Mouse (Mus musculus): ENCODE results near the gene Mbnl2.

Gene Mbnl2

DNA sequence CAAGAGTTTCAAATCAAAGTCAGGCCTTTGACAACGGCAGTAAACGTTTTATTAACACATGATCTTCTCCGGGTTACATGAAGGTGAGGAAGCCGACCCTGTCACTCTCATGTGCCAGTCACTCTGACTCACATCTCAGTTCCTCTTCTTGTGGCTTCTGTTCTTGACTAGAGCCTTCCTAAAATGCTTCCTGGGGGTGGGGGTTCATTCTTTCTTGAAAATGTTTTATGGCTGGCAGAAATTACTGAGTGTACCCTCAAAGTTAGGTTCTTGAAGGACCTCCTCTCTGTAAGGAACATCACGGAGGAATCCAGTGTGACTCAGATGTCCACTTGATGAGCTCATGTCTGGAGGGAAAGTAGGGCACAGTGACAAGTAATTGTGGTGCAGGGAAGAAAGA, 50.2 kb downstream of the Mbnl2 start:
- peak; percentile 70 for DNase-seq (ENCODE audit: inconsistent ontology term)

GRCm38 (mm10) chr14:120330454-120330853, 55.0 kb downstream of the Mbnl2 start:
- peak; percentile 87 for DNase-seq (ENCODE audit: inconsistent ontology term)

DNA sequence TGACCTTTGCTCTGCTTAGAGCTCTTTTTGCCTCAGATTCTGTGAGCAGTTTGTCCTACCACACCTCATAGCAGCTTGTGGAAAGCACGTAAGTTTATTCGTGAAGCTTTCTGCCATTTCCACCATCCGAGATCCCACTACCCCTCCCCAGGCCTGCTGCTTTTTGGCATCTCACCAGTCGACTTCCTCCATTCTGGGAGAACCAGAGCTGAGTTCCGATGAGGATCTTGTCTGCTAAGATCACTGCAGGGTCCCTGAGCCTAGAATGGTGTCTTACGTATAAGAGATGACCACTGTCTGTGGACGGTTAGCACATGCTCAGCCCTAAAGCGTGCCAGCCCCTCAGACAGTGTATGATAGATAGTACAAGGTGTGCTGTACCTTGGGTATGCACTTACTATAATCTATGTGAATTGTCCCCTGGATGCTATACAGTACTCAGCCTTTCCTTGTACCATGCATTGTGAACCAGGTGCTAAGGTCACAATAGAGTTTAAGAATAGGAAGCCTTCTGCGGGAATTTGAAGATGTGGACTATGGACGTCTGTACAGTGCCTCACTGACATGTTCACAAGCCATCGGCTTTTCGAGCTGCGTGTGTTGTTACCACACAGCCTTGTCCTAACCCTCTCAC, 55.5 kb downstream of the Mbnl2 start:
- DNase-seq (ENCODE audit: inconsistent ontology term) = no peak

DNA sequence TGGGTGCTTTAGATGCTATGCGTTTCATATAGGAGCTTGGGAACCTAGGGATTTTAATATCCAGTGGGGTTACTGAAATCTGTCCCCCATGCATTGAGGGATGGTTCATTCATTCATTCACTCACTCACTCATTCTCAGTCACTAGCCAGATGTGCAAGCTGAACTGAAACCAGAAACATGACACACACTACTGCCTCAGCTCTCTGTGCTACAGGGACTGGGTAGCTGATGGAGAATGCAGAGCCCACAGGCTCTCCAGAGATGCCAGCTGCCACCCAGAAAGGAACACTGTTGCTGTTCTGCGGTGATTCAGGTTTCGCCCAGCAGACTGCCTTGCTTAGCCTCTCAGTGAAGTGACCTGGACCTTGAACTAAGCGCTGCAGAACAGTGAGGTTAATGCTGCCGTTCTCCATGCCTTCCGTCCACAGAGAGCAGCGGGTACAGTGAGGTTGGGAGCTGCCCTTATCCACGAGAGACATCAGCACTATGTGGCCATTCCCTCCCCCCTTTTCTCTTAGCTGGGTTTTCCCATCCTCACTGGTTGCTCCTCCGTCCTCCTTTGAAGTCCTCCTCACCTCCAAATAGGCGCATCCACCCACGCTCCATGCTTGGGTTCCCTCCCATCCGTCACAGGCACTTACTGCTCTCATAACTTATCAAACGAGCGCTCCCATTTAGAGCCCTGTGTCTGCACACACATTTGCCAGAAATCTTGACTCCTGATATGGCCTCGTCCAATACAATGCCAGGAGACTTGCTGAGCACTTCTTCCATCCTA, 58.2 kb downstream of the Mbnl2 start:
- no peak for DNase-seq (ENCODE audit: inconsistent ontology term)

DNA sequence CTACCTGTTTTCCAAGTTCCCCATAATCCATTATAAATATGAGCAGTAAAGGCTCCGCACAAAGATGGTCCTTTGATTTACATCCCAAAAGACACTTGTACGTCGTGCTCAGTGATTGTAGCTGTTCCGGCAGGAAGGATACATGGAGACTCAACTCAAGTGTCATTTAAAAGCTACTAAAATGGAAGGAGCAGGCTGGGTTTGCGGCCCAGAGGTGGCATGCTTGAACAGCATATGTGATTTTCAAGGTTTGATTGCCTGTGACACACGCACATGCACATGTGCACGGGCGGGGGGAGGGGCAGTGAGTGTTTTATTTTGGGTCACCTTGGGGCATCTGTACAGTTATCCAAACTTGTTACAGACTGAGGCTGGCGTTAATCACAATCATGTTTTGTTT, 59.9 kb downstream of the Mbnl2 start:
- DNase-seq (ENCODE audit: inconsistent ontology term) = no peak

DNA sequence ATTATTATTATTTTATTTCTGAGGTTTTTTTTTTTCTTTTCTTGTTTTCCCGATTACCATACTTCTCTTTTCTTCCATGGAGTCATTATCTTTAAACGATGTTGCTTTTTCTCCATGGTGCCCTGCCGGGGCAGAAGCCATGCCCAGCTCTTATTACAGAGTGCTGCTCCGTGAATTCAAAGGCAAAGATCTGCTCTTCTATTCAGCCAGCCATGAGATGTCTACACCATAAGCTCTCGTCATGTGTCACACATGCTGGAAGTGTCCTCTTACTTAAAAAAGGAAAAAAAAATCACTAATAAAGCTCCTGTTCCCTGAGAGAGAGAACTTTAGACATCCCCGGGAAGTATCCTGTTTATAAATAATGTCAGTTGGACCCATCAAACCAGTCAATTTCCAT, 60.4 kb downstream of the Mbnl2 start:
- DNase-seq (ENCODE audit: inconsistent ontology term) = no peak

GRCm38 (mm10) chr14:120336380-120336779, 60.9 kb downstream of the Mbnl2 start:
- DNase-seq (ENCODE audit: inconsistent ontology term) = peak; percentile 71

DNA sequence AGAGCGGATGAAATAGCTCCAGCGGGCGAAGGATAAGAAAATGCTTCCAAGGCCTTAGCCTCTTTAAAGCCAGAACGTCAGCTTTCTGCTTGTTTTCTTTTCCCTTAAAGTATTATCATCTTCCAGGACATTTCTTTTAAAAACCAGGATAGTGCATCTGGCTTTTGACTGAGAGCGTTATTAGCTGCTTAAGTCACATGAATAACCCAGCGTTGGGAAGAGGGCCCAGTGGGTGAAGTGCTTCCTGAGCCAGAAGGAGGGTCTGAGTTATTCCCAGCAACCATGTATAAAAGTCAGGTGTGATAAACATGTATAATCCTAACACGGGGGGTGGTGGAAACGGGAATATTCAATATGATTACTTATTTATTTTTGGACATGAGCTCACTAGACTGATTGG, 61.4 kb downstream of the Mbnl2 start:
- DNase-seq (ENCODE audit: inconsistent ontology term) = no peak

GRCm38 (mm10) chr14:120337731-120338462, 62.4 kb downstream of the Mbnl2 start:
- DNase-seq (ENCODE audit: inconsistent ontology term) = peak; percentile 43

- DNase-seq (ENCODE audit: inconsistent ontology term) = no peak
Observed at GRCm38 (mm10) chr14:120338706-120339105, 63.2 kb downstream of the Mbnl2 start.

GRCm38 (mm10) chr14:120341912-120342311, 66.4 kb downstream of the Mbnl2 start:
- peak; percentile 78 for DNase-seq (ENCODE audit: inconsistent ontology term)

- DNase-seq (ENCODE audit: inconsistent ontology term) = no peak
Observed at GRCm38 (mm10) chr14:120342321-120342720, 66.9 kb downstream of the Mbnl2 start.

GRCm38 (mm10) chr14:120344641-120345040, 69.2 kb downstream of the Mbnl2 start:
- DNase-seq (ENCODE audit: inconsistent ontology term) = no peak

- no peak for DNase-seq (ENCODE audit: inconsistent ontology term)
Observed at GRCm38 (mm10) chr14:120347410-120348315, 72.2 kb downstream of the Mbnl2 start.

DNA sequence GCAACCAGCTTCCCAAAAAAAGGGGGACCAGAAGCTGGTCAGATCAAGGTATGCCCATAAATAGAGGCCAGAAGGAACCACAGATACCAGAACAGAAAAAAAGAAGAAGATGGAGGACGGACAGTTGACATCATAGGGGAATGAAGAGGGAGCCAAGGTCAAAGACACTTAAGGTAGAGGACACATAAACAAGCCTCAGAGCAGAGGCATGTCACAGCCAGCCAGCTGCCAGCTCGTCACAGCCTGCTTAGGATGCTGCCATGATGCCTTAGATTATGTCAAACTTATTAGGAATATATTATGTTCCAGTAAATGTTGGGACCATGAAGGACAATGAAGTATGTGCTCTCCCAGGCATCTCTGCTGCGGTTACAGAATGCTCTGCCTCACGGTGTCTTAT, 73.9 kb downstream of the Mbnl2 start:
- no peak for DNase-seq (ENCODE audit: inconsistent ontology term)

DNA sequence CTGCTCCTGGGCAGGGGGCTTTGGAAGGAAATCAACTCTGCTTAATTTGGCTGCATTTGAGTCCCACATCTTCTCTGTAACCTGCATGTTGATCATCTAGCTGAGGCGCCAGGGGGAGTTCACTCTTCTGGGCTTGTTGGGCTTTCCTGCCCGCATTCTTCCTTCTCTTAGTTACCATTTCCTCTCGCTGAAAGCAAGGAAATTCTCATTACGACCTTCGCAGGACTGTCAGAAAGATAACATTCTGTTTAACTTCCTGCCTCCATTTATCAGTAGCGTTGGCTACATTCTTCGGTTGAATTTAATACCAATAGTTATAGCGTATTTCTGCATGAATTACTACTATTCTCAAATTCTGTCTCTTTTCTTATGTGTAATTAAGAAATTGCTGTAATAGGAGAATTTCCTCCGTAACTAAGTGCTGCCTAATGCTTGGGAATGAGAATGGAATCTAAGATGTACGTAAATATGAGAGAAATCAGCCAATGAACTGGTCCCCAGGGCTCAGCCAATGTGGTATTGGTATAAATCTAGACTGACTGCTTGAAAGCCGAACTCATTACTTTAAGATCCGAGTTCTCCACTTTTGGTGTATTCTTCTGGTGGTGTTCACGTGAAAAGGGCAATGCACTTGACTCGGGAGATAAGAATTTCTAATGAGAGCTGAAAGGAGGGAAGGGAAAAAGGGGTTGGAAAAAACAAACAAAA, 76.8 kb downstream of the Mbnl2 start:
- DNase-seq (ENCODE audit: inconsistent ontology term) = no peak

DNA sequence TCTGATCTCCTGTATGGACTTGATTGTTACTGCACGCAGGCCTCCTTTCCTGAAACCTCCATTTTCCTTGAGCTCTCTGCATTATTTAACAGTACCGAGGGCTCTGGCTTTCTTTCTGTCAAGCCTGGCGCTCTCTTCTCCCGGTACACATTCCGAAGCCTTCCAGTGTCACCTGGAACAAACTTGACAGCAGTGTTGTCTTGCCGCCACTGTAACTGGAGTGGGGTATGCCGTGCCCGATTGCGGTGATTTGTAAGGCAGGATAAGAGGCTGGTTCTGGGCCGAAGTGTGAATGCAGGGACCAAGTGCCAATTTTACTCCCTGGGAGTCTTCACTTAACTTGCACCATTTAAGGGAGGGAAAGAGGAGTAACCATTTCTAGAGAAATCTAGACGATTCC, 77.7 kb downstream of the Mbnl2 start:
- no peak for DNase-seq (ENCODE audit: inconsistent ontology term)

GRCm38 (mm10) chr14:120354595-120354994, 79.1 kb downstream of the Mbnl2 start:
- DNase-seq (ENCODE audit: inconsistent ontology term) = no peak

GRCm38 (mm10) chr14:120355040-120355741, 79.7 kb downstream of the Mbnl2 start:
- DNase-seq (ENCODE audit: inconsistent ontology term) = peak; percentile 97

GRCm38 (mm10) chr14:120355742-120356440, 80.4 kb downstream of the Mbnl2 start:
- peak; percentile 73 for DNase-seq (ENCODE audit: inconsistent ontology term)
